Comparison of ENCODE assay signal across 8 mouse cellular contexts in the genomic region with DNA sequence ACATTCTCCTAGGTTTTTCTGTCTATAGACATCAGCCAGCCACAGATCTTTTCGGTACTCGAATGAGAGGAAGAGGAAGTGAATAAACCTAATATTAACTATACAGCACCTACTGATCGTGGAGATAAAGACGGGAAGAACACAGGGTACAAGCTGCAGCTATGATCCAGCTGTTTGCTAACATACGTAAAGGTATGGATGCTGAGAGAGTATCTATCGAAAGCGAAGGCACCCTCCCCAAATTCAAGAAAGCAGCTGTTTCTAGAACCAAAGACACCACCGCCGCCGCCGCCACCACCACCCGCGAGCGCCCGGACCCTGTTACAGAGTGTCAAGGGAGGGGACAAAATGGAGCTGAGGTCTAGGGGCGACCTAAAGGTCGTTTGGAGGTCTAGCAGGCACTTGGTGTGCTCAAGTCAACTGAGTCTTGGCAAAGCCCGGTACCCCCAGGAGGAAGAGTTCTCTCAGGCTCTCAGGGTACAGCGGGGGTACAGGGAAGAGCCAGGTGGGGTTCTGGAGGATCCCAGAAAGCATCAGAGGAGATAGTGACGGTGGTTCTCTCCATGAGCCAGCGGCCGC. TPM values are rescaled to one million over a fixed set of nuclear protein-coding genes. Genes with fewer than 3 reads are reported as not detected.
DNase-seq lines count a peak whose midpoint lies in the region; ATAC-seq and TF ChIP-seq lines count a peak whose summit lies in the region.

No protein-coding gene starts in this region.

- under 1% methylated on average over 22 of the region's 22 CpGs for WGBS in kidney, adult 2 months
- 24% methylated on average over 22 of the region's 22 CpGs for WGBS in forebrain, embryonic 12.5 days
- 17% methylated on average over 22 of the region's 22 CpGs for WGBS in liver, embryonic 13.5 days (ENCODE audit: insufficient replicate concordance)
- 15% methylated on average over 20 of the region's 22 CpGs for WGBS in neural tube, embryonic 11.5 days

- no peak for TF ChIP-seq POLR2A in kidney, adult 2 months (IDR thresholded peaks at IDR 0.05; ENCODE audit: low read depth, low read length)

- peak; percentile 37 for ATAC-seq in forebrain, embryonic 12.5 days (ENCODE audit: low FRiP score)
- ATAC-seq in inflammation-experienced regulatory T-cells, adult 6 months, result peak; percentile 27
- peak; percentile 4; the same call in 1 of the 2 replicates for ATAC-seq in liver, embryonic 13.5 days (ENCODE audit: low read depth)
- peak; percentile 45 for ATAC-seq in neural tube, embryonic 11.5 days (ENCODE audit: insufficient read depth, low FRiP score, low TSS enrichment)

- H3K9me3 ChIP-seq in forebrain, embryonic 12.5 days, result no peaks in the 10 kb centered on the region
- H3K9me3 ChIP-seq in liver, embryonic 13.5 days (replicated peaks), result no peaks in the 10 kb centered on the region
- no peaks in the 10 kb centered on the region for H3K9me3 ChIP-seq in neural tube, embryonic 11.5 days (ENCODE audit: control insufficient read depth, low read length)

- H3K4me2 ChIP-seq in forebrain, embryonic 12.5 days, result peak overlapping the region; percentile 52
- peak overlapping the region; percentile 68 for H3K4me2 ChIP-seq in liver, embryonic 13.5 days
- peak overlapping the region; percentile 43 for H3K4me2 ChIP-seq in neural tube, embryonic 11.5 days (ENCODE audit: low read depth)

- no peaks in the 10 kb centered on the region for H3K36me3 ChIP-seq in kidney, adult 2 months (ENCODE audit: control insufficient read depth, insufficient read depth, low read length)
- no peaks in the 10 kb centered on the region for H3K36me3 ChIP-seq in forebrain, embryonic 12.5 days (replicated peaks)
- H3K36me3 ChIP-seq in liver, embryonic 13.5 days, result no peaks in the 10 kb centered on the region
- no peaks in the 10 kb centered on the region for H3K36me3 ChIP-seq in neural tube, embryonic 11.5 days (ENCODE audit: control insufficient read depth, insufficient read depth, low read length)

- no peak for DNase-seq in kidney, adult 2 months
- no peak for DNase-seq in kidney, adult 9 months
- DNase-seq in adrenal gland, postnatal 36 days, result peak; percentile 19 to 27
- DNase-seq in liver, embryonic 13.5 days, result peak; percentile 8
- no peak for DNase-seq in neural tube, embryonic 11.5 days (ENCODE audit: low spot score)
- DNase-seq in thymus, postnatal 10 days (ENCODE audit: low spot score in 2 of 2), result peak; percentile 26 to 31

- no peak for TF ChIP-seq CTCF in kidney, adult 2 months (conservative IDR thresholded peaks at IDR 0.05; ENCODE audit: insufficient read depth, insufficient read length, low read depth, low read length)

- H3K27me3 ChIP-seq in kidney, adult 2 months (replicated peaks; ENCODE audit: control insufficient read depth, insufficient read depth, low read length), result no peaks in the 10 kb centered on the region
- peaks cover 14% of the 10 kb centered on the region for H3K27me3 ChIP-seq in forebrain, embryonic 12.5 days
- H3K27me3 ChIP-seq in liver, embryonic 13.5 days, result peaks cover 12% of the 10 kb centered on the region; the same call in 1 of the 2 replicates
- no peaks in the 10 kb centered on the region for H3K27me3 ChIP-seq in neural tube, embryonic 11.5 days (ENCODE audit: control insufficient read depth, insufficient read depth, low read length)

- peaks cover 4% of the 10 kb centered on the region; the same call in 1 of the 2 replicates for H3K4me1 ChIP-seq in kidney, adult 2 months (ENCODE audit: control insufficient read depth, insufficient read depth, low read length)
- 0 out of 2 replicates have a peak, but pooled peaks cover 4% of the 10 kb centered on the region for H3K4me1 ChIP-seq in forebrain, embryonic 12.5 days
- H3K4me1 ChIP-seq in liver, embryonic 13.5 days (replicated peaks), result peaks cover 31% of the 10 kb centered on the region
- H3K4me1 ChIP-seq in neural tube, embryonic 11.5 days (ENCODE audit: control insufficient read depth, insufficient read depth, low read length), result no peaks in the 10 kb centered on the region

- peak overlapping the region; percentile 28; the same call in 1 of the 2 replicates for H3K27ac ChIP-seq in kidney, adult 2 months (ENCODE audit: insufficient read depth, low read depth, low read length)
- peak overlapping the region; percentile 86 for H3K27ac ChIP-seq in forebrain, embryonic 12.5 days
- peak overlapping the region; percentile 83 for H3K27ac ChIP-seq in liver, embryonic 13.5 days
- H3K27ac ChIP-seq in neural tube, embryonic 11.5 days (ENCODE audit: low read depth, low read length), result peak overlapping the region; percentile 44; the same call in 1 of the 2 replicates

- peak overlapping the region; percentile 95 for H3K4me3 ChIP-seq in kidney, adult 2 months (ENCODE audit: insufficient read depth, low read depth, low read length)
- peak overlapping the region; percentile 57 for H3K4me3 ChIP-seq in forebrain, embryonic 12.5 days (replicated peaks)
- H3K4me3 ChIP-seq in liver, embryonic 13.5 days (replicated peaks), result peak overlapping the region; percentile 75
- H3K4me3 ChIP-seq in neural tube, embryonic 11.5 days (ENCODE audit: low read depth, low read length), result peak overlapping the region; percentile 56

- H3K9ac ChIP-seq in forebrain, embryonic 12.5 days, result peak overlapping the region; percentile 69
- peak overlapping the region; percentile 87 for H3K9ac ChIP-seq in liver, embryonic 13.5 days
- H3K9ac ChIP-seq in neural tube, embryonic 11.5 days (ENCODE audit: low read length), result peak overlapping the region; percentile 60

RNA-seq across cellular contexts. Expression of a gene that starts 0.7 kb away (rescaled TPM):
- polyA plus RNA-seq in kidney, adult 2 months (2012; rRNA removed), result 6.2 and 7.8 TPM in 2 replicates
- 100 to 1,000 TPM; 429 to 515 TPM for total RNA-seq in adrenal gland, postnatal 36 days (2021)
- 18.8 and 19.3 TPM in 2 replicates for polyA plus RNA-seq in forebrain, embryonic 12.5 days (2016; fragmentation: Nextera tagmentation; extraction: Ambion mirVana)
- polyA plus RNA-seq in inflammation-experienced regulatory T-cells, adult 6 months (2017; shearing (Covaris generic)), result 10 to 100 TPM; 44.3 to 52.9 (median 45.9) TPM
- 13.7 and 18.7 TPM in 2 replicates for polyA plus RNA-seq in liver, embryonic 13.5 days (2015; fragmentation: Nextera tagmentation; extraction: Ambion mirVana)
- polyA plus RNA-seq in neural tube, embryonic 11.5 days (2014; fragmentation: Nextera tagmentation; extraction: Ambion mirVana), result 28.7 and 31.2 TPM in 2 replicates

Comparison
In these comparisons a context has a peak if more than half of its experiments do, and no peak if none do; other contexts are left out.
1. DNase-seq: peak in adrenal gland, postnatal 36 days (2 of 2), liver, embryonic 13.5 days (single experiment) and thymus, postnatal 10 days (2 of 2); none in kidney, adult 2 months (single experiment), kidney, adult 9 months (single experiment) and neural tube, embryonic 11.5 days (single experiment).
2. H3K27ac ChIP-seq: peak in every context shown above with its lines; median percentile 86 in forebrain, embryonic 12.5 days; 83 in liver, embryonic 13.5 days; 44 in neural tube, embryonic 11.5 days; 28 in kidney, adult 2 months.
3. Peak in every context shown above with its lines, with median percentiles within 50 percentile points of each other: H3K4me3 ChIP-seq, ATAC-seq, H3K4me2 ChIP-seq and H3K9ac ChIP-seq.